ENCODE assay signal across 12 mouse cellular contexts in the genomic region with DNA sequence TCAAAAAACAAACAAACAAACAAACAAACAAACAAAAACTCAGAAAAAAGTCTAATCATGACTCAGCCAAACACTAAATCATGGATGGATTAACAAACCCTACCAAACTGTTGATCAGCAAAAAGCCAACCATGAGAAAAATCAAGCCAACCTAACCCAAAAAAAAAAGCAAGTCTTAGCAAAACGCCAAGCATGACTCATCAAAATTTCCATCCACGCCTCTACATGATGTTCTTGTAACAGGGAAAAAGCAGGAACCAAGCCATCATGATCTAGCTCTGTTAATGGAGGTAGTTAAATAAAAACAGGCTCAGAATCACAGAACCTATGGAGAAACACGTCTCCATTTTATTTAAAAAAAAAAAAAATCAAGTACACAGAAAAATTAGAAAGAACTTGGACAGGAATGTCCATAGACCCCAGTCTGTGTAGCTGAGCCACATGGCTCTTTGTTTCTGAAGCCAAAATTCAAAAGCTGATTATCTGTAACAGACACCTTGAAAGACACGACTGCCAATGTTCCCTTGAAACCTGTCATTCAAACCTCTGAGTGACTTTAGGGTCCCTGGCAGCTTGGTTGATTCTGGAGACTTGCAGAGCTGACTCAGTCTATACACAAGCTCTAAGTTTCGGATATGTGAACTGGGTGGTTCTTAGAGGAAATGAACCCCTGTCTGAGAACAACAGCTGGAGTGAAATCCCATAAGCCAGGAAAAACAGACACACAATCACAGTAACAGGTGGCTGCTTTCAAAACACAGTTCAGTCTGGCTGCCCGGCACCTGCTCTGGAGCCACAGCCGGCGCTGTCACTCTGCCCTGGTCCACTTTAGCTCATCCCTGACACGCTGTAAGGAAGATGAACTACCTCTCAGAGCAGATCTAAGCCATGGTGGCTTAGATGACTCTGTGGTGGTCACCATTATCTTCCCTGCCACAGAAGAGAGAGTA. TPM values are rescaled to one million over a fixed set of nuclear protein-coding genes. Genes with fewer than 3 reads are reported as not detected.
A peak's percentile ranks its signal among the peaks of the same experiment; 100 is the strongest.
DNase-seq lines count a peak whose midpoint lies in the region; TF ChIP-seq lines count a peak whose summit lies in the region.
"Had no signal": no experiment of that assay in that cellular context is flagged by ENCODE, and none has a peak within 500 bp of the region (broad histone marks: within the 10 kb centered on the region; RNA-seq: fewer than 3 reads in every experiment).

No protein-coding gene starts in this region.

- H3K27ac ChIP-seq in layer of hippocampus, adult 2 months: peak overlapping the region; percentile 51; the same call in 1 of the 2 replicates
- H3K27ac ChIP-seq in left cerebral cortex, adult 2 months: no peak overlapping the region
- H3K27ac ChIP-seq in cerebellum, adult 2 months (ENCODE audit: insufficient read depth, low read length): no peak overlapping the region
- H3K27ac ChIP-seq: macrophage had no signal

- 20% methylated on average over 9 of the region's 9 CpGs for WGBS in cerebellum, adult 2 months

- TF ChIP-seq CTCF in layer of hippocampus, adult 2 months (conservative IDR thresholded peaks at IDR 0.05): no peak
- no peak for TF ChIP-seq CTCF in left cerebral cortex, adult 2 months (IDR thresholded peaks at IDR 0.05)
- TF ChIP-seq CTCF in cerebellum, adult 2 months (IDR thresholded peaks at IDR 0.05; ENCODE audit: borderline replicate concordance, insufficient read depth, low read depth, low read length): no peak

- DNase-seq in layer of hippocampus, adult 2 months (ENCODE audit: low spot score in 2 of 2): no peak
- no peak for DNase-seq in layer of hippocampus, adult 9-10 months (ENCODE audit: low spot score)
- peak; percentile 49 for DNase-seq in adipocyte (ENCODE audit: low spot score)
- peak; percentile 65 for DNase-seq in gastrocnemius, postnatal 14 days
- peak; percentile 57 for DNase-seq in skeletal muscle tissue, adult 2 months (ENCODE audit: low read depth, low spot score)
- DNase-seq in left cerebral cortex, adult 2 months (ENCODE audit: extremely low spot score in 1 of 2, low spot score in 2 of 2): no peak
- no peak for DNase-seq in adrenal gland, postnatal 10 days
- no peak for DNase-seq in cerebellum, adult 2 months
- DNase-seq: cerebellum, adult 18-20 months; kidney, adult 8-10 months; right cerebral cortex, postnatal 14 days had no signal

- H3K4me1 ChIP-seq in cerebellum, adult 2 months (ENCODE audit: control insufficient read depth, insufficient read depth, low read length): no peaks in the 10 kb centered on the region

- TF ChIP-seq POLR2A in cerebellum, adult 2 months (IDR thresholded peaks at IDR 0.05; ENCODE audit: borderline replicate concordance, insufficient read depth, low read length): no peak

- intact Hi-C loops in gastrocnemius, postnatal 14 days (cut with DNase I; ENCODE audit: low total_unique reads): no loop called here
- intact Hi-C loops in left cerebral cortex, adult 2 months (cut with DNase I): no loop called here

- no peaks in the 10 kb centered on the region for H3K27me3 ChIP-seq in cerebellum, adult 2 months (ENCODE audit: control insufficient read depth, insufficient read depth, low read length)

- no peak overlapping the region for H3K4me3 ChIP-seq in layer of hippocampus, adult 2 months
- no peak overlapping the region for H3K4me3 ChIP-seq in left cerebral cortex, adult 2 months
- H3K4me3 ChIP-seq in cerebellum, adult 2 months (replicated peaks; ENCODE audit: insufficient read depth, low read depth, low read length): no peak overlapping the region

RNA-seq across cellular contexts. Expression of gene Dars, which starts 27.0 kb away (rescaled TPM):
- total RNA-seq in layer of hippocampus, adult 2 months (2021): 10 to 100 TPM; 66.3 to 68.0 TPM
- 10 to 100 TPM; 68.7 to 70.2 TPM for total RNA-seq in gastrocnemius, postnatal 14 days (2021)
- total RNA-seq in left cerebral cortex, adult 2 months (2021): 10 to 100 TPM; 48.9 to 49.6 TPM
- total RNA-seq in adrenal gland, postnatal 10 days (2021): 10 to 100 TPM; 81.5 to 92.3 TPM
- polyA plus RNA-seq in cerebellum, adult 2 months (2012; rRNA removed): 44.8 and 45.4 TPM in 2 replicates

Comparison
In these comparisons a context has a peak if more than half of its experiments do, and no peak if none do; other contexts are left out.
1. DNase-seq: peak in adipocyte (single experiment), gastrocnemius, postnatal 14 days (single experiment) and skeletal muscle tissue, adult 2 months (single experiment); none in layer of hippocampus, adult 2 months (0 of 2), layer of hippocampus, adult 9-10 months (single experiment), left cerebral cortex, adult 2 months (0 of 2), adrenal gland, postnatal 10 days (single experiment) and cerebellum, adult 2 months (0 of 2).